Mouse (Mus musculus) c-Kit-positive CD71-positive TER-119-negative erythroid progenitor cells, embryonic 14.5 days (primary cell): Measurements from ENCODE around the gene Ppp1r21.

Source experiments
- DNase-seq: peaks from one replicate; pipeline ENCODE4 v3.0.0-alpha.2; 2013; ENCODE audit warnings: low read depth

Ppp1r21 gene

GRCm38 (mm10) chr17:88574811-88575210, 44.9 kb downstream of the Ppp1r21 start:
- DNase-seq = no peak

- DNase-seq = no peak
These were observed 48.8 kb downstream of the Ppp1r21 start for GRCm38 (mm10) chr17:88578522-88579242.

- DNase-seq = no peak
These were observed 50.6 kb downstream of the Ppp1r21 start for GRCm38 (mm10) chr17:88580556-88580955.

- DNase-seq = no peak
These were observed 51.6 kb downstream of the Ppp1r21 start for GRCm38 (mm10) chr17:88581511-88582021.

GRCm38 (mm10) chr17:88582999-88583398, 53.1 kb downstream of the Ppp1r21 start:
- DNase-seq = no peak

- DNase-seq = no peak
These were observed 53.5 kb downstream of the Ppp1r21 start for GRCm38 (mm10) chr17:88583411-88583810.

GRCm38 (mm10) chr17:88587371-88587770, 57.5 kb downstream of the Ppp1r21 start:
- DNase-seq = no peak

GRCm38 (mm10) chr17:88588228-88588627, 58.3 kb downstream of the Ppp1r21 start:
- DNase-seq = no peak

- DNase-seq = no peak
These were observed 60.3 kb downstream of the Ppp1r21 start for GRCm38 (mm10) chr17:88590251-88590650.

GRCm38 (mm10) chr17:88595071-88595470, 65.2 kb downstream of the Ppp1r21 start:
- DNase-seq = no peak

- DNase-seq = no peak
These were observed 66.2 kb downstream of the Ppp1r21 start for GRCm38 (mm10) chr17:88596068-88596467.

GRCm38 (mm10) chr17:88596544-88597221, 66.8 kb downstream of the Ppp1r21 start:
- DNase-seq = no peak

- DNase-seq = peak; percentile 38
These were observed 67.5 kb downstream of the Ppp1r21 start, which contains the start of gene Ston1 for GRCm38 (mm10) chr17:88597222-88598055. Gene Ston1, plus strand, starts transcription at chr17:88597684.

- DNase-seq = no peak
These were observed 68.1 kb downstream of the Ppp1r21 start for GRCm38 (mm10) chr17:88598056-88598420.

GRCm38 (mm10) chr17:88598570-88599368, 68.9 kb downstream of the Ppp1r21 start:
- no peak for DNase-seq

GRCm38 (mm10) chr17:88600492-88601026, 70.6 kb downstream of the Ppp1r21 start:
- no peak for DNase-seq

- DNase-seq = no peak
These were observed 74.0 kb downstream of the Ppp1r21 start for GRCm38 (mm10) chr17:88603943-88604342.

GRCm38 (mm10) chr17:88606056-88606455, 76.1 kb downstream of the Ppp1r21 start:
- no peak for DNase-seq

- no peak for DNase-seq
These were observed 79.4 kb downstream of the Ppp1r21 start for GRCm38 (mm10) chr17:88609361-88609760.

GRCm38 (mm10) chr17:88611057-88611456, 81.1 kb downstream of the Ppp1r21 start:
- no peak for DNase-seq

GRCm38 (mm10) chr17:88613172-88613571, 83.3 kb downstream of the Ppp1r21 start:
- DNase-seq = no peak
